ENCODE assay signal across 8 mouse cellular contexts in the genomic region with DNA sequence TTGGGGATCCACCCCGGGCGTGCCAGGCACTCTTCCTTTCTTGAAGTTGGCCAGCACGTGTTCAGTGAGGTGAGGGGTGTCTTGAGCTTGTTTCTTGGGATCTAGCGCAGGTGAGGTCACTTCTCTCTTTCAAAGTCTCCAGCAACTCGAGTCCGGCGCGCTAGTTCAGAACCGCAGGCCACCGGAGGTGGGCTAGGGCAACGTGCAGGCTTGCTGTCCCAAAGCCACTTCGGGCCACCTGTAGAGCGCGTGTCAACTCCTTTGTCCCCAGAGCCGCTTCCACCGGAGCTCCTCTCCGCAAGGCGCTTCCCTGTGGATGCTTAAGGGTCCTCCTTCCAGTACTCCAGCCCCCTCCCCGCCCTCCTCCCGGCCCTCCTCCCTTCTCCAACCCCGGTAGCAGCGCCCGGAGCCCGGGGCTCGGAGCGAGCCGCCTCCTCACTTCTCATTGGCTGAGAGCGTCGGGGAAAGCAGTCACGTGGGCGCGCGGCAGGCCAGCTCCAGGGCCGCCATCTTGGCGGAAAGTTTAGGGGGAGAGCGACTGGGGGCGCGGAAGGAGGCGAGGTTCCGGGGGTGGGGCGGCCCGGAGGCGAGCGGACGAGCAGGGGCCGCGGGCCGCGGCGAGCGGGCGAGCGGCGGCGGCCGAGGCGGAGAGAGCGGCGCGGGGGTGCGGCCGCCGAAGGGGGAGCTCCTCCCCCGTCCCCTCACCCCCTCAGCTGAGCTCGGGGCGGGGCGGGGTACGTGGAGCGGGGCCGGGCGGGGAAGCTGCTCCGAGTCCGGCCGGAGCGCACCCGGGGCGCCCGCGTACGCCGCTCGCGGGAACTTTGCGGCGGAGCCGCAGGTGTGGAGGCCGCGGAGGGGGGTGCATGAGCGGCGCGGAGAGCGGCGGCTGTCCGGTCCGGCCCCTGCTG. TPM values are rescaled to one million over a fixed set of nuclear protein-coding genes. Genes with fewer than 3 reads are reported as not detected.
DNase-seq lines count a peak whose midpoint lies in the region; ATAC-seq and TF ChIP-seq lines count a peak whose summit lies in the region.

A gene (plus strand): TSS at position 65 of the 908 bp plus-strand sequence.

- DNase-seq in c-Kit-negative CD71-positive TER-119-positive erythroid progenitor cells, embryonic 14.5 days (ENCODE audit: low read depth, low spot score): peak; percentile 76
- peak; percentile 93 for DNase-seq in forebrain, embryonic 10.5 days (ENCODE audit: extremely low spot score, low spot score)
- DNase-seq in kidney, postnatal 25 days: peak; percentile 90 to 95
- DNase-seq in liver, embryonic 14.5 days (ENCODE audit: low read depth in 3 of 3, low spot score in 3 of 3): peak; percentile 76 to 81 (median 79)
- peak; percentile 94 for DNase-seq in neural tube, embryonic 11.5 days (ENCODE audit: low spot score)
- DNase-seq in stomach, postnatal 0 days (ENCODE audit: low spot score): peak; percentile 93

- peaks cover 35% of the 10 kb centered on the region for H3K36me3 ChIP-seq in forebrain, embryonic 10.5 days (replicated peaks)
- peaks cover 3% of the 10 kb centered on the region; the same call in 1 of the 2 replicates for H3K36me3 ChIP-seq in heart, embryonic 15.5 days
- peaks cover 11% of the 10 kb centered on the region; the same call in 1 of the 2 replicates for H3K36me3 ChIP-seq in liver, embryonic 14.5 days (replicated peaks; ENCODE audit: control insufficient read depth, insufficient read depth, low read depth)
- no peaks in the 10 kb centered on the region for H3K36me3 ChIP-seq in neural tube, embryonic 11.5 days (ENCODE audit: control insufficient read depth, insufficient read depth, low read length)
- no peaks in the 10 kb centered on the region for H3K36me3 ChIP-seq in stomach, postnatal 0 days (ENCODE audit: control insufficient read depth, insufficient read depth, low read length)

- no peaks in the 10 kb centered on the region for H3K9me3 ChIP-seq in forebrain, embryonic 10.5 days
- H3K9me3 ChIP-seq in heart, embryonic 15.5 days (replicated peaks): no peaks in the 10 kb centered on the region
- no peaks in the 10 kb centered on the region for H3K9me3 ChIP-seq in liver, embryonic 14.5 days (ENCODE audit: control insufficient read depth, low read length)
- no peaks in the 10 kb centered on the region for H3K9me3 ChIP-seq in neural tube, embryonic 11.5 days (ENCODE audit: control insufficient read depth, low read length)
- H3K9me3 ChIP-seq in stomach, postnatal 0 days (ENCODE audit: control insufficient read depth, low read length): no peaks in the 10 kb centered on the region

- peak within 1 kb of the TSS; percentile 93 for H3K4me2 ChIP-seq in heart, embryonic 15.5 days
- H3K4me2 ChIP-seq in liver, embryonic 14.5 days (ENCODE audit: low read depth): peak within 1 kb of the TSS; percentile 81
- peak within 1 kb of the TSS; percentile 70 for H3K4me2 ChIP-seq in neural tube, embryonic 11.5 days (ENCODE audit: low read depth)
- H3K4me2 ChIP-seq in stomach, postnatal 0 days (replicated peaks; ENCODE audit: low read depth): peak within 1 kb of the TSS; percentile 94

- peaks cover 55% of the 10 kb centered on the region for H3K4me1 ChIP-seq in forebrain, embryonic 10.5 days
- peaks cover 18% of the 10 kb centered on the region for H3K4me1 ChIP-seq in heart, embryonic 15.5 days (replicated peaks)
- peaks cover 10 to 11% of the 10 kb centered on the region in 2 experiments; a peak in 3 of 4 replicates for H3K4me1 ChIP-seq in liver, embryonic 14.5 days (replicated peaks; ENCODE audit: control insufficient read depth in 2 of 2, insufficient read depth in 2 of 2, low read length in 1 of 2)
- H3K4me1 ChIP-seq in neural tube, embryonic 11.5 days (ENCODE audit: control insufficient read depth, insufficient read depth, low read length): 0 out of 2 replicates have a peak, but pooled peaks cover 6% of the 10 kb centered on the region
- H3K4me1 ChIP-seq in stomach, postnatal 0 days (replicated peaks; ENCODE audit: control insufficient read depth, insufficient read depth): no peaks in the 10 kb centered on the region

- under 1% methylated on average over 85 of the region's 95 CpGs for WGBS in forebrain, embryonic 10.5 days
- under 1% methylated on average over 83 of the region's 95 CpGs for WGBS in heart, embryonic 15.5 days
- WGBS in liver, embryonic 14.5 days (ENCODE audit: insufficient replicate concordance): under 1% methylated on average over 79 of the region's 95 CpGs
- WGBS in neural tube, embryonic 11.5 days: under 1% methylated on average over 53 of the region's 95 CpGs
- 0% methylated on average over 77 of the region's 95 CpGs for WGBS in stomach, postnatal 0 days

- H3K9ac ChIP-seq in heart, embryonic 15.5 days: peak within 1 kb of the TSS; percentile 87
- peak within 1 kb of the TSS; percentile 90 for H3K9ac ChIP-seq in liver, embryonic 14.5 days (replicated peaks)
- peak within 1 kb of the TSS; percentile 94 for H3K9ac ChIP-seq in neural tube, embryonic 11.5 days (ENCODE audit: low read length)
- H3K9ac ChIP-seq in stomach, postnatal 0 days (ENCODE audit: low read length): peak within 1 kb of the TSS; percentile 94

- TF ChIP-seq EP300 in liver, embryonic 14.5 days (IDR thresholded peaks at IDR 0.05; ENCODE audit: low read depth): no peak
- TF ChIP-seq EP300 in stomach, postnatal 0 days (optimal IDR thresholded peaks at IDR 0.05): no peak

- H3K4me3 ChIP-seq in forebrain, embryonic 10.5 days: peak within 1 kb of the TSS; percentile 95
- H3K4me3 ChIP-seq in heart, embryonic 15.5 days: peak within 1 kb of the TSS; percentile 83
- peak within 1 kb of the TSS; percentile 85 to 95 for H3K4me3 ChIP-seq in liver, embryonic 14.5 days (ENCODE audit: insufficient read depth in 1 of 2, low read depth in 2 of 2, low read length in 2 of 2)
- H3K4me3 ChIP-seq in neural tube, embryonic 11.5 days (ENCODE audit: low read depth, low read length): peak within 1 kb of the TSS; percentile 93
- H3K4me3 ChIP-seq in stomach, postnatal 0 days (ENCODE audit: low read depth, low read length): peak within 1 kb of the TSS; percentile 97

- peak; percentile 87 for ATAC-seq in CD4-positive, CD25-positive, alpha-beta regulatory T cell, adult 4 months
- ATAC-seq in heart, embryonic 15.5 days (replicated peaks; ENCODE audit: insufficient number of reproducible peaks, insufficient read depth, low FRiP score, low read depth): peak; percentile 95
- ATAC-seq in liver, embryonic 14.5 days (ENCODE audit: insufficient read depth): peak; percentile 93
- ATAC-seq in neural tube, embryonic 11.5 days (ENCODE audit: insufficient read depth, low FRiP score, low TSS enrichment): peak; percentile 99
- peak; percentile 96 for ATAC-seq in stomach, postnatal 0 days (ENCODE audit: low FRiP score, low TSS enrichment)

- H3K27ac ChIP-seq in forebrain, embryonic 10.5 days: peak within 1 kb of the TSS; percentile 99
- H3K27ac ChIP-seq in heart, embryonic 15.5 days: peak within 1 kb of the TSS; percentile 97
- peak within 1 kb of the TSS; percentile 64 for H3K27ac ChIP-seq in liver, embryonic 14.5 days
- H3K27ac ChIP-seq in neural tube, embryonic 11.5 days (ENCODE audit: low read depth, low read length): peak within 1 kb of the TSS; percentile 89
- peak within 1 kb of the TSS; percentile 98 for H3K27ac ChIP-seq in stomach, postnatal 0 days (replicated peaks)

- peaks cover 8% of the 10 kb centered on the region; the same call in 1 of the 2 replicates for H3K27me3 ChIP-seq in forebrain, embryonic 10.5 days (ENCODE audit: poor library complexity, severe bottlenecking)
- H3K27me3 ChIP-seq in heart, embryonic 15.5 days: no peaks in the 10 kb centered on the region
- H3K27me3 ChIP-seq in liver, embryonic 14.5 days (ENCODE audit: control insufficient read depth, insufficient read depth, low read length): peaks cover 13% of the 10 kb centered on the region
- no peaks in the 10 kb centered on the region for H3K27me3 ChIP-seq in neural tube, embryonic 11.5 days (ENCODE audit: control insufficient read depth, insufficient read depth, low read length)
- no peaks in the 10 kb centered on the region for H3K27me3 ChIP-seq in stomach, postnatal 0 days (ENCODE audit: control insufficient read depth, insufficient read depth, low read length)

- TF ChIP-seq CTCF in liver, embryonic 14.5 days (IDR thresholded peaks at IDR 0.05; ENCODE audit: low read depth): no peak
- TF ChIP-seq CTCF in stomach, postnatal 0 days (IDR thresholded peaks at IDR 0.05; ENCODE audit: low read depth): 0 out of 2 replicates have a peak, but pooled peaks have one; percentile 7

RNA-seq across cellular contexts. Expression of the gene that starts here (rescaled TPM):
- polyA plus RNA-seq in CD4-positive, CD25-positive, alpha-beta regulatory T cell, adult 4 months (2017; shearing (Covaris generic)): 10 to 100 TPM; 23.9 to 29.4 TPM
- polyA plus RNA-seq in forebrain, embryonic 10.5 days (2016; fragmentation: Nextera tagmentation; extraction: Ambion mirVana): 30.9 TPM in 2 replicates
- polyA plus RNA-seq in heart, embryonic 15.5 days (2015; fragmentation: Nextera tagmentation; extraction: Ambion mirVana): 12.4 and 14.1 TPM in 2 replicates
- 8.1 and 12.9 TPM in 2 replicates for polyA plus RNA-seq in liver, embryonic 14.5 days (2012; rRNA removed)
- 7.3 and 8.7 TPM in 2 replicates for polyA plus RNA-seq in liver, embryonic 14.5 days (2014; fragmentation: Nextera tagmentation; extraction: Ambion mirVana)
- 21.0 and 23.8 TPM in 2 replicates for polyA plus RNA-seq in neural tube, embryonic 11.5 days (2014; fragmentation: Nextera tagmentation; extraction: Ambion mirVana)
- 11.8 and 12.1 TPM in 2 replicates for polyA plus RNA-seq in stomach, postnatal 0 days (2015; fragmentation: Nextera tagmentation; extraction: Ambion mirVana)

Comparison
In these comparisons a context has a peak if more than half of its experiments do, and no peak if none do; other contexts are left out.
1. Peak in every context shown above with its lines: DNase-seq, ATAC-seq, H3K4me3 ChIP-seq and H3K27ac ChIP-seq.